In the genomic region with DNA sequence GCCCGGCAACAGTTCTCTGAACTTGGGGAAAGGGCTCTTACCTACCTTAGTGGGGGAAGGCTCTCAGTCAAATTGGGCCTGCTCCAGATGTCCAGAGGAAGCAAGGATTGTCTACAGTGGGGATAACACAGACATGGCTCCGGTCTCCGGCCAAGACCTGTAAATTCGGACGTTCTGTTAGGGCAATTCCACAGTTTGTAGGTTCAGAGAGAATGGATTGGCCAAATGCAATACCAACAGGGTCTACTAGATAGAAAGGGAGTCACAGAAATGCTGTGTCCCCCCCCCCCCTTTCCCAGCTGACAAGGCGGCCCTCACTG, we compare ENCODE assay signal across 9 mouse cellular contexts. TPM values are rescaled to one million over a fixed set of nuclear protein-coding genes. Genes with fewer than 3 reads are reported as not detected.
DNase-seq lines count a peak whose midpoint lies in the region; ATAC-seq and TF ChIP-seq lines count a peak whose summit lies in the region.
"Had no signal": no experiment of that assay in that cellular context is flagged by ENCODE, and none has a peak within 500 bp of the region (broad histone marks: within the 10 kb centered on the region; RNA-seq: fewer than 3 reads in every experiment).

No protein-coding gene starts in this region.

- 0% methylated on average over 6 of the region's 6 CpGs for WGBS in kidney, postnatal 0 days
- under 1% methylated on average over 6 of the region's 6 CpGs for WGBS in embryonic facial prominence, embryonic 10.5 days
- WGBS in hindbrain, embryonic 16.5 days = under 1% methylated on average over 6 of the region's 6 CpGs
- under 1% methylated on average over 5 of the region's 6 CpGs for WGBS in midbrain, embryonic 16.5 days

- no peak for TF ChIP-seq CTCF in kidney, postnatal 0 days (IDR thresholded peaks at IDR 0.05; ENCODE audit: low read depth)

- ATAC-seq in kidney, postnatal 0 days (replicated peaks; ENCODE audit: low FRiP score, low read depth) = no peak
- ATAC-seq in hindbrain, embryonic 16.5 days = no peak
- ATAC-seq in midbrain, embryonic 16.5 days = no peak

- DNase-seq in kidney, postnatal 0 days (ENCODE audit: low spot score) = no peak
- no peak for DNase-seq in kidney, adult 9 months
- DNase-seq in embryonic facial prominence, embryonic 10.5 days (ENCODE audit: low spot score) = no peak
- DNase-seq in layer of hippocampus, adult 9-11 months = no peak
- DNase-seq in layer of hippocampus, adult 8-10 months (ENCODE audit: low spot score in 2 of 2) = no peak
- no peak for DNase-seq in ovary, adult 18-20 months (ENCODE audit: low spot score)

- H3K4me3 ChIP-seq in kidney, postnatal 0 days (replicated peaks; ENCODE audit: low read depth, low read length) = peak overlapping the region; percentile 87
- peak overlapping the region; percentile 99 for H3K4me3 ChIP-seq in embryonic facial prominence, embryonic 10.5 days
- H3K4me3 ChIP-seq in hindbrain, embryonic 16.5 days (ENCODE audit: low read length) = peak overlapping the region; percentile 91
- peak overlapping the region; percentile 94 for H3K4me3 ChIP-seq in midbrain, embryonic 16.5 days (ENCODE audit: low read depth, low read length)

- H3K27ac ChIP-seq in kidney, postnatal 0 days = peak overlapping the region; percentile 100
- H3K27ac ChIP-seq in embryonic facial prominence, embryonic 10.5 days (replicated peaks) = peak overlapping the region; percentile 100
- H3K27ac ChIP-seq in hindbrain, embryonic 16.5 days (ENCODE audit: low read depth, low read length) = peak overlapping the region; percentile 100
- peak overlapping the region; percentile 100 for H3K27ac ChIP-seq in midbrain, embryonic 16.5 days (ENCODE audit: low read length)

- H3K9me3 ChIP-seq in kidney, postnatal 0 days (replicated peaks; ENCODE audit: low read length) = no peaks in the 10 kb centered on the region
- no peaks in the 10 kb centered on the region for H3K9me3 ChIP-seq in embryonic facial prominence, embryonic 10.5 days
- H3K9me3 ChIP-seq in hindbrain, embryonic 16.5 days (ENCODE audit: control insufficient read depth, low read length) = no peaks in the 10 kb centered on the region
- no peaks in the 10 kb centered on the region for H3K9me3 ChIP-seq in midbrain, embryonic 16.5 days (replicated peaks; ENCODE audit: control insufficient read depth, low read length, poor library complexity, severe bottlenecking)

- H3K9ac ChIP-seq in kidney, postnatal 0 days (ENCODE audit: low read depth, low read length) = peak overlapping the region; percentile 94
- H3K9ac ChIP-seq in hindbrain, embryonic 16.5 days (ENCODE audit: low read depth, low read length) = peak overlapping the region; percentile 98
- H3K9ac ChIP-seq in midbrain, embryonic 16.5 days (ENCODE audit: low read depth, low read length) = peak overlapping the region; percentile 100

- H3K4me1 ChIP-seq in kidney, postnatal 0 days (replicated peaks; ENCODE audit: insufficient read depth, low read length) = peaks cover 45% of the 10 kb centered on the region
- peaks cover 69% of the 10 kb centered on the region for H3K4me1 ChIP-seq in embryonic facial prominence, embryonic 10.5 days
- H3K4me1 ChIP-seq in hindbrain, embryonic 16.5 days (ENCODE audit: control insufficient read depth, insufficient read depth, low read depth, low read length) = peaks cover 48% of the 10 kb centered on the region
- H3K4me1 ChIP-seq in midbrain, embryonic 16.5 days (ENCODE audit: control insufficient read depth, insufficient read depth, low read length) = peaks cover 47% of the 10 kb centered on the region

- H3K27me3 ChIP-seq in kidney, postnatal 0 days (ENCODE audit: insufficient read depth, low read length) = no peaks in the 10 kb centered on the region
- no peaks in the 10 kb centered on the region for H3K27me3 ChIP-seq in embryonic facial prominence, embryonic 10.5 days (replicated peaks; ENCODE audit: low read depth, poor library complexity, severe bottlenecking)
- no peaks in the 10 kb centered on the region for H3K27me3 ChIP-seq in hindbrain, embryonic 16.5 days (replicated peaks; ENCODE audit: control insufficient read depth, insufficient read depth, low read length)
- no peaks in the 10 kb centered on the region for H3K27me3 ChIP-seq in midbrain, embryonic 16.5 days (ENCODE audit: control insufficient read depth, insufficient read depth, low read depth, low read length)

- H3K36me3 ChIP-seq in kidney, postnatal 0 days (ENCODE audit: insufficient read depth, low read length) = no peaks in the 10 kb centered on the region
- H3K36me3 ChIP-seq in embryonic facial prominence, embryonic 10.5 days (replicated peaks) = peaks cover 24% of the 10 kb centered on the region
- no peaks in the 10 kb centered on the region for H3K36me3 ChIP-seq in hindbrain, embryonic 16.5 days (ENCODE audit: control insufficient read depth, insufficient read depth, low read length)
- no peaks in the 10 kb centered on the region for H3K36me3 ChIP-seq in midbrain, embryonic 16.5 days (ENCODE audit: control insufficient read depth, insufficient read depth, low read length)

- peak overlapping the region; percentile 100 for H3K4me2 ChIP-seq in kidney, postnatal 0 days (ENCODE audit: low read length)
- peak overlapping the region; percentile 97 for H3K4me2 ChIP-seq in hindbrain, embryonic 16.5 days (ENCODE audit: low read length)
- H3K4me2 ChIP-seq in midbrain, embryonic 16.5 days (ENCODE audit: low read length) = peak overlapping the region; percentile 87

RNA-seq across cellular contexts. Expression of gene Setd1b, which starts 4.1 kb away (rescaled TPM):
- polyA plus RNA-seq in kidney, postnatal 0 days (2015; fragmentation: Nextera tagmentation; extraction: Ambion mirVana) = 7.0 and 7.1 TPM in 2 replicates
- polyA plus RNA-seq in embryonic facial prominence, embryonic 10.5 days (2016; fragmentation: Nextera tagmentation; extraction: Ambion mirVana) = 8.1 TPM in 2 replicates
- 9.5 and 9.8 TPM in 2 replicates for polyA plus RNA-seq in hindbrain, embryonic 16.5 days (2015; fragmentation: Nextera tagmentation; extraction: Ambion mirVana)
- 10.0 and 11.8 TPM in 2 replicates for polyA plus RNA-seq in midbrain, embryonic 16.5 days (2015; fragmentation: Nextera tagmentation; extraction: Ambion mirVana)
- total RNA-seq in layer of hippocampus, adult 8-10 months (2022) = 10 to 100 TPM; 33.1 to 37.9 (median 35.0) TPM

RNA-seq across cellular contexts. Expression of gene Rhof, which starts 5.4 kb away (rescaled TPM):
- polyA plus RNA-seq in kidney, postnatal 0 days (2015; fragmentation: Nextera tagmentation; extraction: Ambion mirVana) = 3.2 and 3.3 TPM in 2 replicates
- 1.2 and 2.2 TPM in 2 replicates for polyA plus RNA-seq in embryonic facial prominence, embryonic 10.5 days (2016; fragmentation: Nextera tagmentation; extraction: Ambion mirVana)
- polyA plus RNA-seq in hindbrain, embryonic 16.5 days (2015; fragmentation: Nextera tagmentation; extraction: Ambion mirVana) = 26.6 and 29.7 TPM in 2 replicates
- polyA plus RNA-seq in midbrain, embryonic 16.5 days (2015; fragmentation: Nextera tagmentation; extraction: Ambion mirVana) = 13.9 and 21.4 TPM in 2 replicates
- 10 to 100 TPM; 42.0 to 46.6 (median 45.3) TPM for total RNA-seq in layer of hippocampus, adult 8-10 months (2022)

RNA-seq across cellular contexts. Expression of gene Psmd9, which starts 31.3 kb away (rescaled TPM):
- 77.4 and 78.7 TPM in 2 replicates for polyA plus RNA-seq in kidney, postnatal 0 days (2015; fragmentation: Nextera tagmentation; extraction: Ambion mirVana)
- 79.1 and 89.3 TPM in 2 replicates for polyA plus RNA-seq in embryonic facial prominence, embryonic 10.5 days (2016; fragmentation: Nextera tagmentation; extraction: Ambion mirVana)
- polyA plus RNA-seq in hindbrain, embryonic 16.5 days (2015; fragmentation: Nextera tagmentation; extraction: Ambion mirVana) = 77.2 and 89.4 TPM in 2 replicates
- polyA plus RNA-seq in midbrain, embryonic 16.5 days (2015; fragmentation: Nextera tagmentation; extraction: Ambion mirVana) = 73.6 and 77.6 TPM in 2 replicates
- total RNA-seq in layer of hippocampus, adult 8-10 months (2022) = 10 to 100 TPM; 26.2 to 34.3 (median 27.4) TPM

RNA-seq across cellular contexts. Expression of gene Hpd, which starts 44.7 kb away (rescaled TPM):
- polyA plus RNA-seq in kidney, postnatal 0 days (2015; fragmentation: Nextera tagmentation; extraction: Ambion mirVana) = 0.32 and 0.45 TPM in 2 replicates
- polyA plus RNA-seq in embryonic facial prominence, embryonic 10.5 days (2016; fragmentation: Nextera tagmentation; extraction: Ambion mirVana) = not detected in 2 replicates
- polyA plus RNA-seq in hindbrain, embryonic 16.5 days (2015; fragmentation: Nextera tagmentation; extraction: Ambion mirVana) = not detected in 2 replicates
- not detected in 2 replicates for polyA plus RNA-seq in midbrain, embryonic 16.5 days (2015; fragmentation: Nextera tagmentation; extraction: Ambion mirVana)
- total RNA-seq in layer of hippocampus, adult 8-10 months (2022) = not detected
- total RNA-seq: hematopoietic stem cell, adult 5-6 weeks had no signal
